Mouse (Mus musculus) megakaryocyte, embryonic 14.5 days (primary cell): Measurements from ENCODE around the gene Shb.

Source experiments
- FLI1 ChIP-seq: IDR thresholded peaks from 2 replicates; pipeline ENCODE4 v1.6.1; 2012; ENCODE audit warnings: low read length, inconsistent platforms, mixed read lengths
- GATA1 ChIP-seq: IDR thresholded peaks from 3 replicates; pipeline ENCODE4 v1.6.1; 2012; ENCODE audit warnings: mixed read lengths, low read length, inconsistent platforms, borderline replicate concordance

DNA sequence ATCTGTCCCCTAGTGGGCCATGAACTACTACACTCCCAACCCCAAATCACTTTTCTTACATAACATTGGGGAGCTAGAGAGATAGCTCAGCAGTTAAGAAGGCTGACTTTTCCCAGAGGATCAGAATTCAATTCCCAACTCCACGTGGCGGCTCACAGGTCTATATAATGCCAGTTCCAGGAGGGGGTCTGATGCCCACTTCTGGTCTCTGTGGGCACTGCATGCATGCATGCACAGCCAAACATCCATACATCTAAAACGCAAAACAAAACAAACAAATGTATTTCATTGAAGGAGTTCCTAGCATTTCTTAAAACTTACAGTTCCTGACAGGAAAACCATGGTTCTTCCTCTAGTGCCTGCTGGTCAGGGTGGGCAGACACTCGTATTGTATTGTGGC is 140.2 kb downstream of the Shb start:
- TF ChIP-seq GATA1: no peak
- no peak for TF ChIP-seq FLI1
